Mouse (Mus musculus): ENCODE data around the gene Memo1. TPM values are rescaled to one million over a fixed set of nuclear protein-coding genes. Genes with fewer than 3 reads are reported as not detected.
"Not testable (repeated sequence)": the region's sequence is repeated elsewhere in the genome, so short reads cannot be mapped to it uniquely, and the experiment has no call there.

Memo1 gene
- polyA plus RNA-seq, 1 experiment = 46.5 TPM

DNA sequence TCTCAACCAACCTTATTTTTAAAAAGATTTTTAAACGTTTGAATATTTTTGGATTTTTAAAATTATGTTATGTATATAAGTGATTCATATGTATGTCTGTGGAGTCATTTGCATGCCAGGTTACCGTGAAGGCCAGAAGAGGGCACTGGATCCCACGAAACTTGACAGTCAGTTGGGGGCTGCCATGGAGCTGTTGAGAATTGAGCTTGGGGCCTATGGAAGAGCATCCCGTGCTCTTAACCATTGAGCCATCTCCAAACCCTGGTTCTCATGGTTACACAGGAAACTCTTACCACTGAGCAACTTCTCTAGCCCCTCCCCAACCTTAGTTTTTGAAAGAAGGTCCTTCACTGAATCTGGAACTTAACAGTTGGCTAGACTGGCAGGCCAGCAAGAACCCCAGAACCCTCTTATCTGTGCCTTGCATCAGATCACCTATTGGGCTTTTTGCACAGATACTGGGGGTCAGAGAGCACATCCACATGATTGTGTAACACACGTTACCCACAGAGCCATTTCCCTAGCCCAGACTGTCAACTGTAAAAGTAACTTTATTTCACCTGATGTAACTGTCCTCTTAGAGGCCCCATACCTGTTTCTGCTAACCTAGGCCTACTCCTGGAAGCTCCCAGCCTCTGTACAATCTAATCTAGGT, 27.2 kb upstream of the Memo1 start:
- Histone ChIP-seq H3K27ac (ENCODE audit: insufficient read depth, low read length) (no peak overlapping the region), H3K4me3 (ENCODE audit: insufficient read depth, low read length) (no peak overlapping the region), H3K4me1 (ENCODE audit: control insufficient read depth, insufficient read depth, low read length) (no peaks in the 10 kb centered on the region)
- TF ChIP-seq CTCF (IDR thresholded peaks at IDR 0.05; ENCODE audit: extremely low read depth, insufficient read depth, low read length) = no peak
- no peak for TF ChIP-seq POLR2A (IDR thresholded peaks at IDR 0.05; ENCODE audit: extremely low read depth, insufficient read depth, low read length)

GRCm38 (mm10) chr17:74318721-74319120, 23.4 kb upstream of the Memo1 start:
- no peak for TF ChIP-seq POLR2A (IDR thresholded peaks at IDR 0.05; ENCODE audit: extremely low read depth, insufficient read depth, low read length)
- TF ChIP-seq CTCF (IDR thresholded peaks at IDR 0.05; ENCODE audit: extremely low read depth, insufficient read depth, low read length) = no peak
- Histone ChIP-seq H3K4me3 (ENCODE audit: insufficient read depth, low read length) (no peak overlapping the region), H3K27ac (ENCODE audit: insufficient read depth, low read length) (no peak overlapping the region), H3K4me1 (ENCODE audit: control insufficient read depth, insufficient read depth, low read length) (peaks cover 2% of the 10 kb centered on the region; the same call in 1 of the 2 replicates)

- Histone ChIP-seq H3K4me1 (ENCODE audit: control insufficient read depth, insufficient read depth, low read length) (peaks cover 2% of the 10 kb centered on the region; the same call in 1 of the 2 replicates), H3K27ac (ENCODE audit: insufficient read depth, low read length) (peak overlapping the region; percentile 69), H3K4me3 (ENCODE audit: insufficient read depth, low read length) (peak overlapping the region; percentile 79)
- TF ChIP-seq CTCF (IDR thresholded peaks at IDR 0.05; ENCODE audit: extremely low read depth, insufficient read depth, low read length) (no peak), POLR2A (IDR thresholded peaks at IDR 0.05; ENCODE audit: extremely low read depth, insufficient read depth, low read length) (peak; percentile 67; the same call in 1 of the 2 replicates)
These were observed 21.1 kb upstream of the Memo1 start for GRCm38 (mm10) chr17:74316309-74316863.

- TF ChIP-seq CTCF (IDR thresholded peaks at IDR 0.05; ENCODE audit: extremely low read depth, insufficient read depth, low read length) (no peak), POLR2A (IDR thresholded peaks at IDR 0.05; ENCODE audit: extremely low read depth, insufficient read depth, low read length) (no peak)
- H3K4me1 ChIP-seq (ENCODE audit: control insufficient read depth, insufficient read depth, low read length) = peaks cover 2% of the 10 kb centered on the region; the same call in 1 of the 2 replicates
- H3K4me3 ChIP-seq (ENCODE audit: insufficient read depth, low read length) = peak overlapping the region; percentile 79
- H3K27ac ChIP-seq (ENCODE audit: insufficient read depth, low read length) = no peak overlapping the region; the same call in 1 of the 2 replicates
These were observed 20.4 kb upstream of the Memo1 start for GRCm38 (mm10) chr17:74315445-74316308.

DNA sequence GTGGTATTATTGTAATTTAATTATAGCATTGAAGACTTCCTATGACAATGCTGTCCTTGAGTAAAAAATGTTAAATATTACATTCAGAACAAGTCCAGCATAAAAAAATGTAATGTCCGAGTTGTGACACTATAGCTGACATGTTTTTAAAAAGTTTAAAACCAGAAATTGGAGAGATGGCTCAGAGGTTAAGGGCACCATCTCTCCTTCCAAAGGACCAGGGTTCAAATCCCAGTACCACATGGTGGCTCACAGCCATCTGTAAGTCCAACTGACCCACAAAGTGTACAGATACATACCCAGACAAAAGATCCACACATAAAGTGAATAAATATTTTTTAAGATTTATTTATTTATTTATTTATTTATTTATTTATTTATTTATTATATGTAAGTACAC, 10.7 kb upstream of the Memo1 start:
- no peak for TF ChIP-seq CTCF (IDR thresholded peaks at IDR 0.05; ENCODE audit: extremely low read depth, insufficient read depth, low read length)
- no peak for TF ChIP-seq POLR2A (IDR thresholded peaks at IDR 0.05; ENCODE audit: extremely low read depth, insufficient read depth, low read length)
- Histone ChIP-seq H3K4me1 (ENCODE audit: control insufficient read depth, insufficient read depth, low read length) (no peaks in the 10 kb centered on the region), H3K4me3 (ENCODE audit: insufficient read depth, low read length) (no peak overlapping the region), H3K27ac (ENCODE audit: insufficient read depth, low read length) (no peak overlapping the region)

GRCm38 (mm10) chr17:74305616-74306015, 10.3 kb upstream of the Memo1 start:
- no peak overlapping the region for H3K27ac ChIP-seq (ENCODE audit: insufficient read depth, low read length)
- no peak for TF ChIP-seq CTCF (IDR thresholded peaks at IDR 0.05; ENCODE audit: extremely low read depth, insufficient read depth, low read length)
- no peak for TF ChIP-seq POLR2A (IDR thresholded peaks at IDR 0.05; ENCODE audit: extremely low read depth, insufficient read depth, low read length)
- H3K4me3 ChIP-seq (ENCODE audit: insufficient read depth, low read length) = no peak overlapping the region
- H3K4me1 ChIP-seq (ENCODE audit: control insufficient read depth, insufficient read depth, low read length) = no peaks in the 10 kb centered on the region

- TF ChIP-seq CTCF (IDR thresholded peaks at IDR 0.05; ENCODE audit: extremely low read depth, insufficient read depth, low read length) = no peak
- no peak for TF ChIP-seq POLR2A (IDR thresholded peaks at IDR 0.05; ENCODE audit: extremely low read depth, insufficient read depth, low read length)
These were observed 8.7 kb upstream of the Memo1 start for GRCm38 (mm10) chr17:74304060-74304459.

GRCm38 (mm10) chr17:74300089-74300488, 4.8 kb upstream of the Memo1 start:
- Histone ChIP-seq H3K4me1 (ENCODE audit: control insufficient read depth, insufficient read depth, low read length) (no peaks in the 10 kb centered on the region), H3K4me3 (ENCODE audit: insufficient read depth, low read length) (no peak overlapping the region), H3K27ac (ENCODE audit: insufficient read depth, low read length) (no peak overlapping the region)
- no peak for TF ChIP-seq CTCF (IDR thresholded peaks at IDR 0.05; ENCODE audit: extremely low read depth, insufficient read depth, low read length)
- no peak for TF ChIP-seq POLR2A (IDR thresholded peaks at IDR 0.05; ENCODE audit: extremely low read depth, insufficient read depth, low read length)

More at GRCm38 (mm10) chr17:74304060-74304459, 8.7 kb upstream of the Memo1 start:
- no peak overlapping the region for H3K4me3 ChIP-seq (ENCODE audit: insufficient read depth, low read length)
- no peak overlapping the region for H3K27ac ChIP-seq (ENCODE audit: insufficient read depth, low read length)
- no peaks in the 10 kb centered on the region for H3K4me1 ChIP-seq (ENCODE audit: control insufficient read depth, insufficient read depth, low read length)

GRCm38 (mm10) chr17:74296991-74297390, 1.7 kb upstream of the Memo1 start:
- not testable (repeated sequence) for H3K4me1 ChIP-seq (ENCODE audit: control insufficient read depth, insufficient read depth, low read length); H3K27ac ChIP-seq (ENCODE audit: insufficient read depth, low read length); H3K4me3 ChIP-seq (ENCODE audit: insufficient read depth, low read length)

All from cortical plate, adult 2 months (tissue).